Mouse (Mus musculus) thymus, postnatal 0 days (tissue): ENCODE measurements around the gene Calr3. TPM values are rescaled to one million over a fixed set of nuclear protein-coding genes. Genes with fewer than 3 reads are reported as not detected.

Experiments used
- DNase-seq: peaks from one replicate; pipeline ENCODE4 v3.0.0-alpha.2; 2015; ENCODE audit warnings: low spot score
- polyA plus RNA-seq: library from polyadenylated mRNA; unstranded; fragments of >200 nt; fragmentation: Nextera tagmentation; extraction: Ambion mirVana; gene quantifications from 2 replicates; pipeline ENCODE4 v1.2.1, GENCODE M21; 2015

The Calr3 gene
- polyA plus RNA-seq = 1.4 TPM in 2 replicates

DNA sequence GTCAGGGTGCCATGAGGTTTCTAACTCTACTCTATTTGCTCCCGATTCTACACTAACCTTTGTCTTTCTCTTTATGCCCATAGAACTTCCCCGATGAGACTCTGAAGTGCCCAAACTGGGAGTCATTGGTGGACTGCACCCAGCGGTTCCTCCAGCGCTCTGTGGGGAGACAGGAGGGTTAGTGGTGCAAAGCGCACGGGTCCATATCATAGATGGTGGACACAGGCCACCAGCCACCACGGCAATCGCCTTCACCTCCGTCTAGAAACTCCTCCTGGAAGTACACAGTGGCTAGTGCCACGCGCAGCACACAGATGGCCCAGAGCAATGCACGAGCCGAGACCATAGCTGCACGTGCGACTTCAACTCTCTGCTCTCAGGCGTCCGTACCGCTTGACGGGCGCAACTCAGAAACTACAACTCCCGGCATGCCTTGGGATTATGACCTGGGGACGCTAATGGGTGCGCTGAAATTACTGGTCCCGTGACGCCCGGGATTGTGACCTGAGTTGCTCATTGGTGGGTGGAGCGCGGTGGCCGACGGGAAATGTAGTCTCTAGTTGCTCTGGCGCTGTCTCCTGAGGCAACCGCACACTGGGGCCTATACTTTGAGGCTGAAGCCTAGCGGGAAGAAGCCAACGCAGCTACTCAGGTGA, at the start of gene Calr3, which contains the start of gene 1700030K09Rik:
TSS of gene Calr3 (minus strand) at position 533 of the 656 bp plus-strand sequence.
TSS of gene 1700030K09Rik (plus strand) at position 543 of the 656 bp plus-strand sequence.
- DNase-seq = peak; percentile 99

DNA sequence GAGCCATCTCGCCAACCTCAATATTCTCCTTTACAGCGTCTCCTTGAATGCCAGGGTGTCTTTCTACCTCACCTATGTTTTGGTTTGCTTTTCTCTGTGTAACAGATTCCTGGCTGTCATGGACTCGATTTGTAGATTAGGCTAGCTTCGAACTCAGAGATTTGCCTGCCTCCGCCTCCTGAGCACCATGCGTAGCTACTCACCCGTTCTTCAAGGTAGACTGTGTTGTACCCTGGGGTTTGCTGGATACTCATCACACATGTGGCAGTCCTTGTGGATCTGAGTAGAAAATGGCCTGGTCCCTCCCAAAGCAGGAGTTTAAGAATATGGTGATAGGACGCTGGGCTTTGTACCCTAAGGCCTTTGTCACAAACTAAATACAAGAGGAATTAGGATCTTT, 49.7 kb upstream of the Calr3 start:
- no peak for DNase-seq

DNA sequence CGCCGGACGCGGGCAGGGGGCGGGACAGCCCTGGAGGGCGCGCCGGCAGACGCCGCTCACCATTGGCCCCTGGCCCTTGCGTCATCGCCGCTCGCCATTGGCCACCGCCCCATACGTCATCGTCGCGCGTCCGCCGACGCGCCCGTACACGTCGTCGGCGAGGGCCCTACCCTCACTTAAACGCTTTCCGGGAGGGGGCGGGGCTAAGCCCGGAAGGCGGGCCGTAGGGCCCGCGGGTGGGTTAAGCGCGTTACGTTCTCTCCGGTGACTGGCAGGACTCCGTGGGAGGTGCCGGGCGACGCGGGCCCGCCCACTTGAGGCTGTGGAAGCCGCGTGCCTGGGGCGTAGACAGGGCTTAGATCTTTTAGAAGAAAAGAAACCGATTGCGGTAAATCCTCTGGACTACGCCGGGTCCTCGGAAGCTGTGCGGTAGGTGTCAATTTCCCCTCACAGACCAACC, 49.0 kb upstream of the Calr3 start:
- DNase-seq = peak; percentile 100

DNA sequence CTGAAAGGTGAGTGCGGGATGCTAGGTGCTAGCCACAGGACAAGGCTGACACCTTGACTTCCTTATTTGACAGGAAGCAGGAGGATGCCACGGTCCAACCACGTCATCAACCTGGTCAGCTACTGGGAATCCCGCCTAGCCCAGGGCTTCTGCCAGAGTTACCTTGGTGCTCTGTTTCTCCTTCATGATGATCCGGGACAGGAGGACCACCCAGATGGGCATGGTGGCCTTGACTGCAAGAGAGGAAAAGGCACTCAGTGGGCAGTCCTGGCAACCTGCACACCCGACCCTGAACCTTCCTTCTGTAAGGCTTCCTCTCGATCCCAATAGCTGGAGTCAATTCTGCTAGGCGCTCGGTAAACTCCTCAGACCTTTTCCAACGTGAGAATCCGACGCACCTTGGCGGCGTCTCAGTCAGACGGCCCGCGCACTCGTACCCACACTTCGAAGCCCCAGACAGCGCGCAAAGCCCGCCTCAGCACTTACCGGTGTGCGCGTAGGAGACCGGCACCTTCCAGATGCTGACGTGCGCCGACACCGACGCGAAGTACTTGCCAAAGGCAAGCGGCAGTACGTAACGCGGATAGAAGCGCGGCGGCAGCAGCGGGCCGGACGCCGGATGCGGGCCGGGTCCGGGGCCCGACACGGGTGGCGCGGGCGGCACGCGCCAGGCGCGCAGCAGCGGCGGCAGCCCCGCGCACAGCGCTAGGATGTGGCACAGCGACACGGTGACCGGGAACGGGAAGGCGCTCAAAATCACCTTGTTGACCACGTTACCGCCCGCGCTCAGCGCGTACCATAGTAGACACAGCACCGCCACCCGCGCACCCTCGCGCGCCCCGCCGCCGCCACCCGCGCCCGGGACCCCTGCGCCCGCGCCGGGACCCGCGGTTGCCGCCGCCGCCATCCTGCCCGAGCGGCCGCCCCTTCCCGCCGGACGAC, 48.3 kb upstream of the Calr3 start, which contains the start of gene Slc35e1:
TSS of gene Slc35e1 (minus strand) at position 935 of the 942 bp plus-strand sequence.
- DNase-seq = peak; percentile 59

DNA sequence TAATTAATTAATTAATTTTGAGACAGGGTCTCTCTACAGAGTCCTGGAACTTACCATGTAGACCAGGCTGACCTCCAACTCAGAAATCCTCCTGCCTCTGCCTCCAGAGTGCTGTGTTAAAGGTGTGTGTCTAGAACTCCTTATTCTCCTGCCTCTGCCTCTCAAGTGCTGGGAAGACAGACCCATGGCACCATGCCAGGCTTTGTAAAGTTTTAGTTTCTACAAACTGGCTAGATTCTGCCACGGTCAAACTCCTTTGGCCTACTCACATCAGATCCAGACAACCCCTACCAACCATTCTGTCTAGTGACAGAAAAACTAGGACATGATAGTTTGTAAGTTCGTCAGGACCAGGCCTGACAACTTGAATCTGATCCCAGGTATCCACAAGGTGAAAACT, 47.3 kb upstream of the Calr3 start:
- no peak for DNase-seq

DNA sequence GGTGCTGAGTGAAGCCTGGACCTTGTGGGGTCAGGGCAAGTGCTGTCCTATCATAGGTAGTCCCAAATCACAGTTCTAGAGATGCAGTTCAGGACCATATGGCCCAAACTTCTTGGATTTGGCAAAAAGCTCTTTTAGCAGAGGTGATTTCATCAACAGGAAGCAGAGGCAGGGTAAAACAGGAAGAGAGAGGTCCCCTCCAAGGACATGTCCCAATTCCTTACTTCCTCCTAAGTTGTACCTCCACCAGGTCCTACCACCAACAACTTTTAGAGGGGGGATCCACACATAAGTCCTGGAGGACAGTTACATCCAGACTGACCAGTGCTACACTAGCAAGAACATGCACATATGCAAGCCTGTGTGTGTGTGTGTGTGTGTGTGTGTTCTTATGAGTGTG, 43.3 kb upstream of the Calr3 start:
- DNase-seq = no peak

DNA sequence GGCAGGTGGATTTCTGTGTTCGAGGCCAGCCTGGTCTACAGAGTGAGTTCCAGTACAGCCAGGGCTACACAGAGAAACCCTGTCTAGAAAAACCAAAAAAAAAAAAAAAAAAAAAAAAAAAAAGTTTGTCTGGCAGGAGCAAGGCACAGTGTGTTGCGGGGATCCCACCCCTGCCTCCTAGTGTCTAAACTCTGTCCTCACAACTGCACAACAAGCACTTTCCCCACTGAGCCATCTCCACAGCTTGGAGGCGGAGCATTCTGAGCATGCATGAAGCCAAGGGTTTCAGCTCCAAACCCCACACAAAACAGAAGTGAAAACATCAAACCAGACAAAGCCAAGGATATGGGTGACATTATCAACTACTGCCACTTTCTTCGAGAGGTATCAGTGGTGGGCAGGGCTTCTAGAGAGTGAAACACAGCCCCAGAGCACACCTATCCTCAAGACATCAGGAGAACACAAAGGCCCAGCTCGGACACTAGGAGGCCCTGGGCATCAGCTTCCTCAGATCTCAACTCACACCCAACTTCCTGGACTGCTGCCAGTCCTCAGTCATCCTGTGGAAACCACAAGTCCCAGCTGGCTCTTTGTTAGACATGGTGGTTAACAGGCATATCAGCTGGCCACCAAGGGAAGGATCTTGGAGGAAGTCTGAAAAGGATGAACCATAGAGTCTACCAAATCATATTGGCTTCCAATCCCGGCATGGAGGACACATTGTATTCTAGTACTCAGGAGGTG, 42.0 kb upstream of the Calr3 start:
- peak; percentile 20 for DNase-seq

DNA sequence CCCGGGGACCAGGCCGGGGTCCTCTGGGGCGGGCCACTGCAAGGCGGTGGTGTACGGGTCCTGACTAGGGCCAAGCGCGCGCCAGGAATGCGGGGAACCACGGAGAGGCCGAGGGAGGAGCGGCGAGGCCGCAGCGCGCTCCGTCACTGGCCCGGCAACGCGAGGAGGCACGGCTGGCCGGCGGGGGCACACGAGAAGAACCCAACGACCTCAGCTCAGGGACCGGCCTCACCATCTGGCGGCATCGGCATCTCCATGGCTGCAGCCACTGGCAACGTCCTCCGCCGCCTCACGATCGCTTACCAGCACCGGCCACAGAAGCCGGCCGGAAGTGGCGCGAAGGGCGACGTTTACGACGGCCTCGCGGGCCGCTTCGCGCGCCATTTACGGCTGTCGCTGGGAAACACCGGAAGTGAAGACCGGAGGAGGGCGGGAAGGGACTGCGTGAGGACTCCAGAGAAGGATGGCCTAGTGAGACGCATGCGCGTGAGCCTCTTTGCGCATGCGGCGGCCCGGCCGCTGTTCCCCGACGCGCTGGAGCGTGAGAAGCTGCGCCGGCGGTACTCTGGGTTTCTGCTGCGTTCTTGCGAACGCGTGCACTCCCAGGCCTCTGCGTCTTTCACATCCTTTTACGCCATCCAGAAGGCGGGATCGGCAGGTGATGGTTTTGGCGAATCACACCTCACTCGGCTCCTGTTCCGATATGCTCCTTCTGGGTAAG, 31.3 kb upstream of the Calr3 start, which contains the start of gene Cherp:
TSS of gene Cherp (minus strand) at position 401 of the 721 bp plus-strand sequence.
- peak; percentile 99 for DNase-seq

DNA sequence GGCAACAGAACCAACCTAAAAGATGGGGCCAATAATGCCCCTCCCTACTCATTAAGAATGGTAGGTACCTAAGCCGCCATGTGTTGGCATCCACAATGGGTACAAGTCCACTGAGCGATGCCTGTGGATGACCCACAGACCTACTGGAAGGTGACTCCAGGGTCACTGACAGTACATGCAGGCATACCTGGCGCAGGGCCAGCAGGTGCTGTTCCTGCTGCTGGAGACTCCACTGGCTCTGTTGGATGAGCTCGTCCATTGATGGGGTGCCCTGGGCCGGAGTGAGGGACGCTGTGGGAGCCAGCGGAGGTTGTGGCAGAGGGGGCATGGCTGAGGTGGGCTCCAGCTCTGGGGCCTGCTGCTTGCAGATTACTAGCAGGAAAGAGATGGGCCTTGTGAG, 27.0 kb upstream of the Calr3 start:
- DNase-seq = no peak

DNA sequence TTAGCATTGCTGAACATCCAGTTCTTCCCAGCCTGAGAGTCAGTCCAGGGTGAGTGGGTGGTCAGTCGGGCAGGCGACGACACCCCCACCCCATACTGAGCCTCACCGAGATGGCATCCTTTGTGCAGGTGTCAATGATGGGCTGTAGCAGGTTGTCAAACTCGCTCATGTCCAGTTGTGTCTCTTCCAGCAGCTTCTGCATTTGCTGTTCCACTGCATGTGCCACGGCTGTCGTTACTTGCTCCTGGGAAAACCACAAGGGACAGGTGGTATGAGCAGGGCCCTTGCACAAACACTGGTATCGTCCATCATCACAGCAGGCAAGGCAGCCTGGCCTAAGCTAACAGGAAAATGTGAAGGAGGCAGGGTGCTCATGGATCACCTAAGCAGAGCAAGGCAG, 26.3 kb upstream of the Calr3 start:
- no peak for DNase-seq

DNA sequence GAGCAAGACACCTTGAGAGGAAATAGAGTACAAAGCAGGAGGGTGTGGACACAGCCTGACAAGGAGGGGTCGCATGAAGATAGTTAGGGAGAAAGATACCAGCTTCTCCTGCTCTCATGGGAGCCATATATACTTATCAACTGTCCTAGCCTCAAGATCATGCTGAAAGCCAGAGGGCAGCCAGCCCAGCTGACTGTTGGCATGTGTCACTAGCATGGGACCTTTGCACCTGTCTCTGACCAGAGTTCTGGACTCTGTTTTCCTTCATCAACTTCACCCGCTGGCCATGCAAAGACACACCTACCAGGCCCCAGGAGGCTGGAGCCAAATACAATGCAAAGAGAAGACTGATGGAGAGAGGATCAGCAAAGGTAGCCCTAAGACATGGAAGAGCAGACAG, 25.6 kb upstream of the Calr3 start:
- DNase-seq = no peak

DNA sequence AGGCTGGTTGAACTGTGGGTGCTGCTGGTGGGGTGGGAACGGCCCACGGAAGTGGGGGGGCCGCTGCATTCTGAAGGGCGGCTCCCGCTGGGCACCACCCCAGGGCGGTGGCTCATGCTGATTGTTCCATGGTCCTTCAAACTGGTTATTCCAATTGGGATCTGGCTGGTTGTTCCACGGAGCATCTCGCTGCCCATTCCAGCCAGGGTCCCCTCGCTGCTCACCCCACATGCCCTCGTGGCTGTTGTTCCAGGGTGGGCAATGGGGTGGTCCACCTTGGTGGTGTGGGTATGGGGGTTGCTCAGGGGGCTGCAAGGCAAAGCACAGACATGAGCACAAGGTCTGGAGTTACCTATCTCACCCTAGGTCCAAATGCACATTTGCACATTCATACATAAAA, 20.5 kb upstream of the Calr3 start:
- no peak for DNase-seq

DNA sequence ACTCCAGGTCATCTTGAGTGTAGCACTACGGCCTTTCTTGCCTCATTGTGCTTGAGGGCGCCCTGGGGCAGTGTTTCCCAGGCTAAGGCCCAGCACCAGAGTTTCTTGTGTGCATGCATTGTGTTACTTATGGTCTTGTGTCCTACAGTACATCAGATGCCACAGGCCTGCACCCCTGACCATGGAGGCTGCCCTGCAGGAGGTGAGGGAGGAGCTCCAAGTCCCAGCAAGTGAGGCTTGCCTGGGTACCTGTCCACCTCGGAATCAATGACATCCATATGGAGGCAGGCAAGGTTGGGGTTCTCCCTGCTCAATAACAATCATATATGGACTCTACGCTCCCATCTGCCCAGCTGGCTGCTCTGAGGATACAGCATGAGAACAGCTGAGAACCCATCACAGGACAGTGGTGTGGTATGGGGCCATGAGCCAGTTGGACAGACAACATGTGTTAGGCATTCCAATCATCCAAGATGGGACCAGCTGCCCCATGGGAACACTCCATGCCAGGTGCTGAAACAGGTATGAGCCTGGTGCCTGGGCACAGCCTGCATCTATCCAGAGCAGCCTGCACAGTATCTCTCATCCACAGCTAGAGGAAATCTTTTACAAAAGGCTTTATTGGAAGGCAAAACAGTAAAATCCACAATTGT, 16.3 kb upstream of the Calr3 start:
- DNase-seq = no peak

DNA sequence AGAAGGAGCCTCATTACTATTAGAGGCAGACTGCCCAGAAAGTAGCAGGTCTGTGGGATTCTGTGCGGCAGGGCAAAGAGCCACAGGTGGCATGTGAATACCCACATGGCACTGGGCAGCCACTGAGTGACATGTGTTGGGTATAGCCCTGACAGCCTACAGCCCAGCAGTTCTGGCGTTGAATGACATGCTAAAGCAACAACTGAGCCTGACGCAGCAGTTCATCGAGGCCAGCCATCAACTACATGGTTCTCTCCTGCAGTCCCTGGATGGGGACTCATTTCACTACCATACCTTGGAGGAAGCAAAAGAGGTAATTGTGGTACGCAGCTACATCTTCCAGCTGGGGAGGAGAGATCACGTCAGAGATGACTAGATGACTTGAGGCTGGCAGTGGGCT, 14.8 kb upstream of the Calr3 start:
- DNase-seq = no peak

DNA sequence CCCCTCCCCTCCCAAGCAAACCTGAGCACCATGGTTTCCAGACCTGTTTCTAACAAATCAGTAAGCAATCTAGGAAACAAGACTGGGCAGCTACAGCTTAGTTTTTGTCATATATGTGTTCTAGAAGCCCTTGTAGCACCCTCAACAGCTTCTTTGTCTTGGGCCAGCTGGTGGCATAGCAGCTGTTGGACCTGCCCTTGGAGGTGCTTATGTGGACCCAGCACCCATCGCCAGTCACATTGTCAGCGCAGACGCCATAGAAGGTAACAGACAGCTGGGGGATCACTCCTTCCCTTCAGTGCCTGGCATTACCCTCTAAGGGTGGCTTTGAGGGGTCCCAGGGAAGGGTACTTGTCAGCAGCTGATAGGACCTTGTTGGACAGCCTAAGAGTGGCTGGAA, 14.1 kb upstream of the Calr3 start:
- DNase-seq = no peak

DNA sequence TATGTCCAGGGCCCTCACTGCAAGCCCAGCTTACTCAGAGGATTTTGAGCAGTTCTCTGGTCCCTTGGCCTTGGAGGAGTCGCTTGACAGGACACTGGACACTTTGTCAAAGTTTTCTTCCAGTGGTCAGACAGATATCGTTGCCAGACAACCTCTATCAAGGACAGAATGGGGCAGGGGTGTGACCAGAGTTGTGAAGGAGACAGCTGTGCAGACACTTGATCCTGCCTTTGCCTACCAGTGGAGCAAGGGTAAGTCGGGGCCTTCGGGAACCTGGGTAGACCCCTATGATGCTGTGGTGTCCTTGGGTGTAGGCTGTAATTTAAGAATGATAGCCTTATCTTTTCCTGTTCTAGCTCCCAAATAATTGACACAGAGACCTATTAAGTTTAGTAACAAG, 11.6 kb upstream of the Calr3 start:
- no peak for DNase-seq

DNA sequence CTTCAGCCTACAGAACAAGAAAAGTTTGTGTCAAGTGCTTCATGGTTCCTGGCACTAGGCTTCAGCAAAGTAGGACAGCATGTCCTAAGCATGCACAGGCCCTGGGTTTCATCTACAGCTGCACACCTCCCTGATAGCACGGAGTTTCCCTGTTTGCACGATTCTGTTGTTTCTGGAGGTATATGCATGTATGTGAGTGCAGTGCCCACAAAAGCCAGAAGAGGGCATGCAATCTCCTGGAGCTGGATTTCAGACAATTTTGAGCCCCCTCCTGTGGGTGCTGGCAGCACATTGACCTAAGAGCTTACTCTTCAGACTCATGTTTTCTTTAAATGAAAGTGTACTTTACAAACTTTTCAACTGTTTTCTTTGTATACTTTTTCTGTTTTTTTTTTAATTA, 10.2 kb upstream of the Calr3 start:
- no peak for DNase-seq

DNA sequence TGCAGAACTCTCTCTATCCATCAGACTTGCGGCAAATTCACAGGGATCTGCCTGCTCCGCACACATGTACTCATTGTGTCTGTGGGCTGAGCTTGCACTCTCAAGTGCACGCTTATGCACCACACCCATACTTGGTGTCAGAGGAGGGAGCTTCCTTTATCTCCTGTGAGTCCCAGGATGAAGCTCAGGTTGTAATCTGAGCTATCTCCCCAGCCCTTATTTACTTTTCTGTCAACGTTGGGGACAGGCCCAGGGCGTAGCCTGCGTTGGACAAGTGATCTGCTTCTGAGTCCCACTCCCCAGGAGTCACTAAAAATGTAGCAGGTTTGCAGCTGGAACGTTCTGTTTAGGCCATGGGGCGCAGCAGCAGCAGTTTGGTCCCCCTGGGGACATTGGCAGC, 7.8 kb upstream of the Calr3 start:
- DNase-seq = no peak

DNA sequence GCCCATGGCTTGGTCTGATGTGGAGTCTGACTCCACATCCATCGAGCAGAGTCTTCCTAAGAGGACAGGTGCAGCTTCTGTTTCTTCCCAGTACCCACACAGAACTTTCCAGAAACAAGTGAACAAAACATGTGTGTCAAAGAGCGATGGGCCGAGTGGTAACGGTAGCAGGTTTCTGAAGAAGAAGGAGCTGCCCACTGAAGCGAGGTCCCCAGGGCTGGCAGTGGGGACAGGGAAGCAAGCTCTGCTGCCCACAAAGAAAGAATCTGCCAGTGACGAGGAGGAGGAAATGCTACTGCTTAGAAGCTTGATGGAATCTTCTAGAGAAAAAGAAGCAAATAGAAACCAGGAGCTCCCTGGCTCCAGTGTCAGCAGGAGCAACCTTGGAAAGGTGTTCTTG, 1.4 kb upstream of the Calr3 start:
- DNase-seq = no peak

DNA sequence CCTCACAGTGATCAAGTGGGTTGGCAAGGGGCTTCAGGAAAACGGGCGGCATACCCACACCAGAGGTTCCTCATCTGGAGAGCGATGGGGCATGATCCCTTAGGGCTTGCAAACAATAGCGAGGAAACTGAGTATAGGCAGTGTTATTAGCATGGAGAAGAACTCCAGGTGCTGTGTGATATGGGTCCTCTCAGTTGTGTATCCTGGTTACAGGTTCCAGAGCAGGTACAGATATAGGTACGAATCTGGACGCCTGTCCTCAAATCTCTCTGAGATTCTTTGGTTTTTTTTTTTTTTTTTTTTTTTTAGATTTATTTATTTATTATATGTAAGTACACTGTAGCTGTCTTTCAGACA, 302 bp upstream of the Calr3 start:
- DNase-seq = no peak
